Mouse (Mus musculus): Measurements from ENCODE around the gene Gadd45g.
A peak's percentile ranks its signal among the peaks of the same experiment; 100 is the strongest.
"Not testable (repeated sequence)": the region's sequence is repeated elsewhere in the genome, so short reads cannot be mapped to it uniquely, and the experiment has no call there.

Gene Gadd45g

GRCm38 (mm10) chr13:51834024-51834423, 12.5 kb upstream of the Gadd45g start:
- peak; percentile 48 for DNase-seq

GRCm38 (mm10) chr13:51834520-51834919, 12.0 kb upstream of the Gadd45g start:
- DNase-seq: no peak

GRCm38 (mm10) chr13:51835208-51835607, 11.3 kb upstream of the Gadd45g start:
- DNase-seq: not testable (repeated sequence)

GRCm38 (mm10) chr13:51837402-51837801, 9.1 kb upstream of the Gadd45g start:
- no peak for DNase-seq

GRCm38 (mm10) chr13:51839250-51840026, 7.0 kb upstream of the Gadd45g start:
- no peak for DNase-seq

- no peak for DNase-seq
These were observed 5.8 kb upstream of the Gadd45g start for GRCm38 (mm10) chr13:51840702-51841101.

- no peak for DNase-seq
These were observed 4.8 kb upstream of the Gadd45g start for GRCm38 (mm10) chr13:51841541-51842115.

- no peak for DNase-seq
These were observed 4.3 kb upstream of the Gadd45g start for GRCm38 (mm10) chr13:51842191-51842590.

GRCm38 (mm10) chr13:51842773-51843172, 3.7 kb upstream of the Gadd45g start:
- DNase-seq: no peak

- no peak for DNase-seq
These were observed 3.2 kb upstream of the Gadd45g start for GRCm38 (mm10) chr13:51843298-51843697.

GRCm38 (mm10) chr13:51844118-51844517, 2.4 kb upstream of the Gadd45g start:
- DNase-seq: no peak

GRCm38 (mm10) chr13:51844661-51845060, 1.8 kb upstream of the Gadd45g start:
- DNase-seq: peak; percentile 68

GRCm38 (mm10) chr13:51845072-51845471, 1.4 kb upstream of the Gadd45g start:
- DNase-seq: no peak

- DNase-seq: peak; percentile 78
These were observed 787 bp upstream of the Gadd45g start for GRCm38 (mm10) chr13:51845591-51846191.

GRCm38 (mm10) chr13:51846868-51847793, 653 bp downstream of the Gadd45g start:
- DNase-seq: peak; percentile 64

- peak; percentile 78 for DNase-seq
These were observed 1.6 kb downstream of the Gadd45g start for GRCm38 (mm10) chr13:51847979-51848480.

- DNase-seq: no peak
These were observed 2.2 kb downstream of the Gadd45g start for GRCm38 (mm10) chr13:51848481-51849240.

GRCm38 (mm10) chr13:51849241-51850033, 3.0 kb downstream of the Gadd45g start:
- no peak for DNase-seq

GRCm38 (mm10) chr13:51850565-51850964, 4.1 kb downstream of the Gadd45g start:
- DNase-seq: no peak

GRCm38 (mm10) chr13:51852560-51853190, 6.2 kb downstream of the Gadd45g start:
- DNase-seq: no peak

All from cerebellum, adult 11 months (tissue).